Mouse (Mus musculus): ENCODE data around the gene Rxra.
A peak's percentile ranks its signal among the peaks of the same experiment; 100 is the strongest.

Rxra gene

DNA sequence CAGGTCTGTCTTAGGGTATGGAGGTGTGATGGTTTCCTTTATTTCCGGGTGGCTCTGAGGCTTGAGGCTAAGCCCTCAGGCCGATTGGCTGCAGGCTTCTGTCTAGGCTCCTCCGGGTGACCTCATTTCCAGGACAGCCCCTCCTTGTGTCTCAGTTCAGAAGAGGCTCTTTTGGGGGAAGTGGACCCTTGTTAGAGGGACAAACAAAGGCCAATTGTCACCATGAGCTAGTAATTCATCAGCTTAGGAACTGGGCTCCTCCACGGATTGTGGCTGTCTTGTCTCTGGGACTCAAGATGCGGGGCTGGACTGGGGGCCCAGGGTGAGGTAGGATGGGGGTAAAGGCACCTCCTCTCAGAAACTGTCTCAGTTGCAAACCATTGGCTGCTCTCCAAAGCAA is 5.5 kb upstream of the Rxra start:
- DNase-seq (ENCODE audit: low spot score in 2 of 2), result no peak

DNA sequence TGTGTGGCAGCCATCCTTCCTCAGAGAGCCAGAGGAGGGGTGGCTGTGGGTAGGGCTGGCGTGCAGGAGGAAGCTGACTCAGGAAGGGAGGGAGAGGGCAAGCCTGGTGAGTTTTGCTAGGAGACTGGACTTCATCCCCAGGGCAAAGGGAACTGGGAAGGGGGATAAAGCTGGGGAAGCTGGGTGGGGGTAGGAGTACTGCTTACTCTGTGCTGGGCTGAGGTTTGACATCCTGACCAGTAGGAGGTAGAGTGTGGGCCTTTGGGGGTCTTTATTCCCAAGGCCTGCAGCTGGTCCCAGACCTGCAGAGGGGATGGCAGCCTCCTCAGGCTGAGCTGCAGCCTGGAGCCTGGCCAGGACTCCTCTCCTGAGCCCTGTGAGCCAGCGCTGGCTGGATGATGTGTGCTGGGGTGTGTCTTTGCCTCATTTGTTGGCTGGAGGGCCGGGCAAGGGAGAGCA is 4.6 kb upstream of the Rxra start:
- DNase-seq (ENCODE audit: low spot score in 2 of 2), result no peak

DNA sequence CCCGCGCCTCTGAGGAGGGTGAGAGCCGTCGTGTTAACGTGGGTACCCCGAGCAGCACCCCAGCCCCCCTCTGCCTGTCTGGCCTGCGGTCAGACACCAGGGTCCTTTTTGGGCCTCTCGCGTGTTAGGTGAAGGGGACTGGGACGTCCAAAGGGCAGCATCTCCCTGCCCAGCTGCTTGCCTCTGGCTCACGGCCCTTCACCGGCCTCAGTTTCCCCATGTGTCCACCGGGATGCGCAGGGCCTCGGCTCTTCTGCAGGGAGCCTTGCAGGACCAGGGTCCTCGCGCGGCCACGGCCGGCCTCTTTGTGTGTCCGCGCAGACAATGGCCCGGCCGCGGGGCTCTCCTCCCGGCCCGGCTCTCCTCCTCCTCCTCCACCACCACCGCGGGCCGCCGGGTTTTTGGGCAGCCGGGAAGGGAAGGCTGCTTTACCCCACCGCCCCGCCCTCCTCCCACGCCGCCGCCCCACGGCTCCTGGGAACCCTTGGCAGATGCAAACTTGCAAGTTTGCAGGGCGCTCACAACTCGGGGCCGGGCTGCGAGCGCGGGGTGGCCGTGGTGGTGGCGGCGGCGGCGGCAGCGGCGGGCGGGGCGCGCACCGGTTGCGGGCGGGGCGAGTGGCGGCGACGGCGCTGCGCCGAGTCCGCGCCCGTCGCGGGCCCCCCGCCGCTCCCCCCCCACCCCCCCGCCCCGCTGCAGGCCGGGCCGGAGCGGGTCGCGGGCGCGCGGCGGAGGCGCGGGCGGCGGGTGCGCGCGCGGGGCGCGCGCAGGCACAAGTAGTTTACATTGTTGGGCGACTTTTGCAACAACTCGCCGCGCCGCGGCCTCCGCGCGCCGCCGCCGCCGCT is 462 bp downstream of the Rxra start:
- DNase-seq (ENCODE audit: low spot score in 2 of 2), result peak; percentile 25 to 26

DNA sequence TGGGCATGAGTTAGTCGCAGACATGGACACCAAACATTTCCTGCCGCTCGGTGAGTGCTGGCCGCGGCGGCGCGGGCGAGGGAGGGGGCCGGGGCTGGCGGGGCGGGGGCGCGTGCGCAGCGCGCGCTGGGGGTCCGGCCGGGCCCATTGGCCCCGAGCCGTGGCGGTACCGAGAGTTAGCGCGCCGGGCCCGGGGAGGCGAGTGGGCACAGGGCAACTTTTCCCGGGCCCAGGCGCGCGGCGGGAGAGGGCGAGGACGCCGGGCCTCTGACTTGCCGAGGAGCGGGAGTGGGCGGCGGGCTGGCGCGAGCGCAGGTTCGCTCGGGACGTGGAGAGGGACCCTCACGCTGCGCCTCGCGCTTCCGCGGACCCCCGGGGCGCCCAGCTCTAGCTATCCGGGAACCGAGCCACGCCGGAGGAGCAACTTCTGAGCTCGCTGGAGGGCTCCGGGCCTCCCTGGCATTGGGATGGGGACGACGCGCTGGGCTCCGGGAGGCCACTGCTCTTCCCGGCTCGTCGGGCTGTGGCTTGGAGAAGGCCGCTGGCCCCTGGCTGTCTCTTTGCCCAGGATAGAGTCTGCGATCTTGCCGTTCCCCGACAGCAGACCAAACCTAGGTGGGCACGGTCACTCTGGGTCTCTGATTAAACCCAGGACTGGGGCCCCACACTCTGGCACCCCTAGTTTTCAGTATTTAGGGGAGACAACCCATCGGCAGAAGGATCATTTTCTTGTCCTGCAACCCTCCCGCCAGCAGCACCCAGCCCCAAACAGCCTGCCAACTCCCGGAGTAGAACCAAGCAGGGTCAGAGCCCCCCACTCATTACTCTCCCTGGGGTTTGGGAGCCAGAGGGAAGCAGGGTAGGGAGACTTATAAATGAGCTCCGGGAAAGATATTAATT is 1.4 kb downstream of the Rxra start:
- no peak for DNase-seq (ENCODE audit: low spot score in 2 of 2)

DNA sequence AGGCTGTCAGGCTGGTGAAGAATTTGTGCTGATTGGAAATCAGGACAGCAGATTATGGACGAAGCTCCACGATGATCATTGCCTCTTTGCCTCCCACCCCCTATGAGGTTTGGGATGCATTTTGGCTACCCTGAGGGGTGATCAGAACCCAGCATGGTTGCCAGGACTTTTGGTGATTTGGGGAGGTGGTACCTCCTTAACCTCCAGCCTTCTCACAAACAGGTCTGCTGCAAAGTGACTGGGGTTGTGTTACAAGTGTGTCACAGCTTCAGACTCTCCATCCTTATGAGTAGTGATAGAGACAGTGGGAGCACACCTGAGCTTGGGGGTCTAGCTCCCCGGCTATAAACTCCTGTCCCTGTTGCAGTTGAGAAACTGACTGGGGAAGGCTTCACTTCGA is 2.1 kb downstream of the Rxra start:
- no peak for DNase-seq (ENCODE audit: low spot score in 2 of 2)

DNA sequence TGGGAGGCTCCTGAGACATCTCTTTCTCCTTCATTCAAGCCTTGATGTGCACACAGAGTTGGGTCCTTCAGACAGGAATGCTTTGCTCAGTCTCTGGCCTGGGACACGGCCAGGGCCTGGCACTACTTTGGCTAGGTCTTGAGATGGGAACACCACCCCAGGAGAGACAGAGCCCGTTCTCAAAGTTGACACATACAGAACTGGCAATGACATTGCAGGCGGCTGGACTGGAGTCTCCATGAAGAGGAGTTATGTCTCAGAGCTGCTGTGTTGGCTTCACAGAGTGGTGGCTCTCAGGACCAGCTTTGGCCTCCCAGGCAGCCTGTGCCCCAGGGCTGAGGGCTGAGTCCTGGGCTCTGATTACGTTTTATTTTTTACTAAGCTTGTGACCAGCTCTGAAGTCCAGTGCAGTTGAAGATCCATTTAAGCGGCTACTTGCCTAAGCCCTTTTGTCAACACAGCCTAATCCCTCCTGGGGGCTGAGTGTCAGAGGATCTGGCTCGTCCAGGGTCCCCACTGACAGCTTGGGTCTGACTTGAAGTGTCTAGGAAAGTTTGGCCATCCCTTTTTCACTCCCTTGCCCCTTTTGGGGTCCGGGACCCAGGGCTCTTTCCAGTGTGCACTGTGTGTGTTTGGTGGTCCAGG is 2.7 kb downstream of the Rxra start:
- no peak for DNase-seq (ENCODE audit: low spot score in 2 of 2)

DNA sequence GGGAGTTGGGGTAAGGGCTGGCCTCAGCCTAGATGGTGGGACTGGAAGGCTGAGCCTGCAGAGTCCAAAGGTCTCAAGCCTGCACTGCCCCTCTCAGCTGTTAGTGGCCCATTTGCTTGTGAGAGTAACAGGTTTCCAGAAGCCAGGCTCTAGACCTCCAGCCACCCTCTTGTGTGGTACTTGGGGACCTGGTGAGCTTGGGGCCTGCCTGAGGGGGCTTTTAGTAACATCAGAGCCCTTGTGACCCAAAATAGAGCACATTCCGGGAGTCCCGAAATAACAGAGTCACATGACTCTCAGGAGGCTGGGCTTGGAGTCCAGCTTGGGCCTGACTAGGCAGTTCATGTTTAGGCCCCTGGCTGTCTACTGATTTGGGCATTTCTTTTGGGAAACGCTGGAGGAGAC is 3.4 kb downstream of the Rxra start:
- DNase-seq (ENCODE audit: low spot score in 2 of 2), result no peak

DNA sequence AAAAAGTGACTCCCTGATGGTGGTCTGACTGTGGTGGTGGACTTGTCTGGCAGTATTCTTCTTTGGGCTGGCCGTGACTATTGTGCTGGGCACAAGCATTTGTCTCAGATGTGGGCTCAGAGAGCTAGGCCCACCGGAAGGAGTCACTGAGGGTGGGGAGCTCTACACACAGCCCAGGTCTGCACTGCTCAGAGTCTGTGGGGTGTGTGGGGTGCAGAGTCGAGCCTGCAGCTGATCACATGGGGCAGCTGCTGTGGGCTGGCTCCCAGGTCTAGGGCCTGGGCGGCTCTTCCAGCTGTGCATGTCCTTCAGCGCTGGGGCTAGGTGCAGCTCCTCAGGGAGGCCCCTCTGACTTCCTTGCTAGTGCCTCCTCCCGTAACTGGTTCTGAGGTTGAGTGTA is 3.8 kb downstream of the Rxra start:
- DNase-seq (ENCODE audit: low spot score in 2 of 2), result no peak

DNA sequence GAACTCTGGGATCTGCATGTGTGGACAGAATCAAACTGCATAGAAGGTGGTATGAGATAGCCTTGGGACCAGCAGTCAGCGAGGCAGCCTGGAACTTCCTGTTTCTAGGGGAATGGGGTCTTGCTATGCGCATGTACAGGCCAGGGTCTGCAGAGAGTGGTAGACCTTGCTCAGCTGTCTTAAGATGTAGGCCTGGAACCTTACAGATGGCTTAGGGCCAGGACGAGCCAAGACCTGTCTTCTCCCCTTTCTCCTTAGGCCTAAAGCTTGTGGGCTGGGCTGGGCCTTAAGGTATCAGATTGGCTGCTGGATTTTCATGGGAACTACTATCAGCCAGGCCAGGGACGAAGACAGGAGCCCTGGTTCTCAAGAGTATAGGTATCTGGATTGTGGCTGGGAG is 4.4 kb downstream of the Rxra start:
- no peak for DNase-seq (ENCODE audit: low spot score in 2 of 2)

DNA sequence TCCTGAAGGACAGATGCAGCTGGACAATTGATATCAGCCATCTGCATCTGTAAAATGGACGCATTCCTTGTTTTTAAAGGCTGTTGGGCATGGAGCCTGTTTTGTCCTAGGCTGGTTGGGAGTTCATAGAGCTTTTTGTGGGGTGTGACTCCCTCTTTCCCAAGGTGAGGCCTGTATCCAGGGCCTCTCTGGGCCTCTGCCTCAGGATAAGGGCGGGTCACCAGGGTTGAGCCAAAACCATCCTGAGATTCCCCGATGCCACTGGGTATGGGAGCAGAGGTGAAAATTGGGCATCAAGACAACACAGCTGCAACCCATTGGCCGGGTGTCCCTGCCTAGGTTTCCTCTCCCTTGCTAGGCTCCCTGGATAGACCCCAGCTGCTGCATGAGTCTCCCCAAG is 5.2 kb downstream of the Rxra start:
- DNase-seq (ENCODE audit: low spot score in 2 of 2), result no peak

DNA sequence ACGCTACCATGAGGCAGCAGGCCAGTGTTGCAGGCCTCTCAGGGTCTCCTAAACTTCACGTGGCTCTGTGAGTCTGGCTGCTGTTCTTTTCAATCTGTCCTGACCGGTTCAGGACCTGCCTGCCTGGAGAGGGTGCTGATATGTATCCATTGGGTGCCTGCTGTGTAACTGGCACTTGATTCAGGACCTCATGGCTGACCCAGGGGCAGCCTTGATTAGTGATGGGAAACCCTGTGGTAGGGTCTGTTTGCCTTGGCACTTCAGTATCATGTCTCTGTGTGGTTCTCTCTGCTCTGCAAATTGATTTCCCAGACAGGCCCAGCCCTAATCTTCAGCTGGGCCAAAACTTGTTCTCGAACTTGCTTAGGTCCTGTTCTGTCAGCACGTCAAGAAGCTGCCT is 5.9 kb downstream of the Rxra start:
- DNase-seq (ENCODE audit: low spot score in 2 of 2), result no peak

DNA sequence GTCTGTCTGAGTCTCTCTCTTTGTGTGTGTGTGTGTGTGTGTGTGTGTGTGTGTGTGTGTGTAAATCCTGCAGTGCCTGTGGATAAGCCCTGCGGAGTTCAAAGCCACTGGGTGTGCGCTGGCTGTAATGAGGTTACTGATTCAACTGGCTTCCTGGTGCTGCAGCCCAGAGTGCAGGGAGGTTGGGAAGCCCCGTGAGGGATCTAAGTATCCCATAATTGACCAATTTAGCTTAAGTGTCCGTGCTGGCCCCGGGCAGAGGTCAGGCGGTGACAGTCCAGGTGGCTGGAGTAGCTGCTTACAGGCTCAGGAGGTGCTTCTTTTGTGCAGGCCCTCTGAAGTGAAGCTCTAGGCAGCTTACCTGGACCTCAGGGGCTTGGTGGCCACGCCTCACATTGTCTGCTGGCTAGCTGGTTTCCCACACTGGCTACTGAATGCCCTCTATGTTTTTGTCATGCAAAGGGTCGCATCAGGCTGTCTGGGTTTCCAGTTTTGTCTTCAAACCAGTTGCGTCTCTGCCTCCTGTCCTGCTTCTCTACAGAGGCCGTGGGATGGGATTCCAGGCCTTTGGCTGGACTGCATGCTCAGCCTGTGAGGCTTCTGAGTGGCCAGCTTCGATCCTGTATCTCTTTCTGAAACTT is 7.9 kb downstream of the Rxra start:
- no peak for DNase-seq (ENCODE audit: low spot score in 2 of 2)

DNA sequence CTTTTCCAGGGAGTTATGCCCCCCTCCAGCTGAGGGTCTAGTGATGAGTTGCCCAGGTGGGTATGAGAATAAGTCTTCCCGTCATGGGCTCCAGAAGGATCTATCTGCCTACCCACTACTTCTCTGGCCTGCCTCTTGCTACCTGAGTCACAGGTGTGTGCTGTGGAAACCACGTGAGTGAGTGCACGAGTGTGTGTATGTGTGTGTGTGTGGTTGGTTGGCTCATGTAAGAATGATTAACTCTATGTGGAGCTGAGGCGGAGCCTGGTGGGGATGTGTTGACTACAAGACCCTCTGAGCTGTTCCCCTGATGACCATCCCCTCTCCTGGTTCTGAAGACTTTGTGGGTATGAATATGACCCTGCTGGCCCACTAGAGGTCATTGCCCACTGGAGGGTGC is 9.7 kb downstream of the Rxra start:
- DNase-seq (ENCODE audit: low spot score in 2 of 2), result no peak

DNA sequence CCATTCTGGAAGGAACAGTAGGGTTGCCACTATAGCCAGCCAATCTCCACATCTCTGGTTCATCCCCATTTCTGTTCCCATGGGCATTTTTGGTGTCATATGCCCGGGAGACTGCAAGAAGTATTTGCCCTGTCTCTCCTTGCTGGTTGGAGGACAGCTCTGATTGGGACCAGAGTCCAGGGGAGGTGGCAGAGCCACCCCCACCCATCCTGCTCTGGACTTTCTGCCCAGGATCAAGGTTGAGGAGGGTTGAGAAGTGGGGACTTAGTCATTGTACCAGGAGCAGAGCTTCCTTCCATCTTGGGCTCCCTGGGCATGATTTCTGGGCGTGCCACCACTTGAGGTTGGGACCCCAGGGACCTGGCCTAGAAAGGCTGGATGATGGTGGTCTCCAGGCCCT is 10.1 kb downstream of the Rxra start:
- DNase-seq (ENCODE audit: low spot score in 2 of 2), result no peak

DNA sequence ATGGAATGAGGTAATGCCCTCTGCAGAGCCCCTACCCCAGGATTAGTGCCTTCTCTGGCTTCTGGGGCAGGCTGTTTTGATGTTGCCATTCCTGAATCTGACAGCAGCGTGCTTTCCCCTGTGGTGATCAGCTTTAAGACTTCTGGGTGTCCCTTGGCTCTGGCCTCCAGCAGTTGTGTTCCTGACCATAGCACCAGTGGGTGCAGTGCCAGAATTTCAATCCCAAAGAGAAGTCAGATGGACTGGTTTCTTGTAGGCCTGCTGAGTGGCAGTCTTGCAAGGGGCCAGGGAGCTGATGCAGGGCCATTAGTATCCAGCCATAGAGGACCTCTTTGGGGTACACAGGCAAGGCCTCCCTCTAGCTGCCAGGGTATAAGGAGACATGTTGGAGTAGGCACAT is 10.8 kb downstream of the Rxra start:
- no peak for DNase-seq (ENCODE audit: low spot score in 2 of 2)

DNA sequence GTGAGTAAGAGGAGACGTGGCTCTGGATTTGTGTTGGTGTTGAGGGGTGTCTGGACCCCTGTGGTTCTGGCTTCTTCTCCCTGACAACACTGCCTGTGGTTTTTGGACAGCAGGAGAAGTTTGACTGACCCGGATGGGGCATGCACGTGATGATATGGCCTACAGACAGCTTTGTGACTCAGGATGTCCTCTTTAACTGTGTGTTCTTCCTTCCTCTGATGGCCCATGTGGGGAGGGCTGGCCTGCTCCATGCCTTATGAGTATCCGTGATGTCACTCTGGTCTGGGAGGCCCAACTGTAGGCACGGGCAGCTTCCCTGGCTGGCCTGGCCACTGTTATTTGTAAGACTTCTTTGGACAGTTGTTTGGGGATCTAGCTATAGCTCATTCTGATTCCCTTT is 11.7 kb downstream of the Rxra start:
- no peak for DNase-seq (ENCODE audit: low spot score in 2 of 2)

DNA sequence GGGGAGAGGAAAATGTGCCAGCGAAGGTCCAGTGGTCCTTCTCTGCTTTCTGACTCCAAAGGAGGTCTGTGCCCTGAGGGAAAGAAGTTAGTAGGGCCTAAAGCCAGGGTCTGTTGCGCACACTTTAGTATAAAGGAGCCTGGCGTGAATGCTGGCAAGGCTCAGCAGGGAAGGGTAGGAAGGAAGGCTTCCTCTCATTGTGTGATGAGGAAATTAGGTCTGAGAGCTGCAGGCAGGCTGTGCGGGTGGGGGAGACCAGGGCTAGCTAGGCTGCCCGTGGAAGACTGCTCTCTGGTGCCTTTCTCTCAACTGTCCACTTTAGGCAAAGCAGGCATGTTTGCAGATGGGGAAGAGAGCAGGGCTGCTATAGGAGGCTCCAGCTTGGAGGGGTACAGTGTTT is 14.5 kb downstream of the Rxra start:
- DNase-seq (ENCODE audit: low spot score in 2 of 2), result no peak

DNA sequence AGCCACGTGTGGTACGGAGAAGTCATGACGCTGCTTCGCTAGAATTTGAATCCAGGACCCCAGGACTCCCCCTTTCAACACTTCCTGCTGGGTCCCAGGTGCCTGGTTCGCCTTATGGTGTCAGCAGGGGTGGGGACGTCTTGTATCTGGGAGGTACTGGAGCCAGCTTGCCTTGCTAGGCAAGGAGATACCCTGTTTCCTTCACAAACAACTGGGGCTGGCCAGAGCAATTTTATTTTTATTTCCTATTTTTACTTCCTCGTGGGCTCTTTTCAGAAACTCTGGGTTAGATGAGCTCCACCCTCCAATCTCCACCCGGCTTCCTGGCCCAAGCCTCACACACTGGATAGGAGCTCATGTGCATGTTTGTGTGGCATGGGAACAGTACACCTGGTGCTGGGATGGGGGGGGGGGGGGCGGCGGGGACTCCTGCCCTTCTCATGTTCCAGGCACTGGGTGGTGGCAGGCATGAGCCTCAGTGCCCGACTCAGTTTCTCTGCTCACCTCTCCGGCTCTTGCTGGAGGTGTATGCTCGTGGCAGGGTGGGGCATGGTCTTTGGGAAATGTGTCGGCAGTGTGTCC is 15.0 kb downstream of the Rxra start:
- DNase-seq (ENCODE audit: low spot score in 2 of 2), result no peak

DNA sequence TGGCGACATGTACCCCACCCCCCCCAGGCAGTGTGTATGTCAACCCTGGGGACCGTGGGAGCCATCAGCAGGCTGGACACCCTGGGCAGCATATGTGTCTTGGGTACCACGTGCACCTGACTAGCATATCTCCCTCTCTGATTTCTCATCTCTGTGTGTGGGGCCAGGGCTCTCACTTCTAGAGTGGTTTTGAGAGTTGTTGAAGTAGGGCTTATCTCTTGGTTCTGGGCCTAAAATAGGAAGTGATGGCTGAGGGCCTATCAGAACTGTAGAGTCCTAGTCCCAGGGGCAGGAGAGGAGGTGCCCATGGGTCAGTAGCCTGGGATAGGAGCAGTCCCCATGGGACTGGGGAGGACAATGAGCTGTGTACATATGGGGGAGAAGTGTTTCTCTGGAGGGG is 16.4 kb downstream of the Rxra start:
- DNase-seq (ENCODE audit: low spot score in 2 of 2), result no peak

DNA sequence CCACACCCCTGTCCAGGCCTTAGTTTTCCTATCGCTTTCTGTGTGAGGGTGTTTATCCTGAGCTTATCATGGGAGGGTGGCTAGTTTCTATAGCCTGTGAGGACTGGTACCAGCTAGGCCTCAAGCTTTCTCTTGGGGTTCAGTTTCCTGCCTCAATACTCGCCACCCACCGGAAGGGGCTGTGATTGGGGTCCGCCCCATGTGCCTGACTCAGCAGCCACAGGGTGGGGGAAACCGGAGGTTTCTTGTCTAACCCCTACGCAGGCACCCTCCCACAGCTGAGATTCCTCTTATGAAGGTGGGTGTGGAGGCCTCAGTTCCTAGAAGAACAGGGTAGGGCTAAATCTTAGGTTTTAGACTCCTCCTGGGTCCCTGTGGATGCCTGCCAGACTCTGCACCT is 17.4 kb downstream of the Rxra start:
- DNase-seq (ENCODE audit: low spot score in 2 of 2), result peak; percentile 49 to 62

DNA sequence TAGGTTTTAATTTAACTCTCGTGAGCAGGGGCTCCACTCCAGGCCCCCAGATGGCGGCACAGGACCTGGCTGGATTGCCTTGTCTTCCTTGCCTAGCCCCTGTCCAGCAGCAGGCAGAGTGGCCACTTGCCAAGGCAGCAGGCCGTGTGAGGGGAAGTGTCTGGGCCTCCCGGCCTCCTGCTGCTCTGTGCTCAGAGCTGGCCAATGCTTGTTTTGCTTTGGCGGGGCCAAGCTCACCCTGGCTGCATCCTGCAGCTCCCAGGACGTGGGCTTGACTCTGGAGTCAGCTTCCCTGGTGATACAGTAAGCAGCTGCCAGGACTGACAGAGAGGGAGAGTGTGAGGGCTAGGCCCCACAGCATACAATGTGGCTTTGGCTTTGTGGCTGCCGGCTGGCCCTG is 23.3 kb downstream of the Rxra start:
- DNase-seq (ENCODE audit: low spot score in 2 of 2), result no peak

DNA sequence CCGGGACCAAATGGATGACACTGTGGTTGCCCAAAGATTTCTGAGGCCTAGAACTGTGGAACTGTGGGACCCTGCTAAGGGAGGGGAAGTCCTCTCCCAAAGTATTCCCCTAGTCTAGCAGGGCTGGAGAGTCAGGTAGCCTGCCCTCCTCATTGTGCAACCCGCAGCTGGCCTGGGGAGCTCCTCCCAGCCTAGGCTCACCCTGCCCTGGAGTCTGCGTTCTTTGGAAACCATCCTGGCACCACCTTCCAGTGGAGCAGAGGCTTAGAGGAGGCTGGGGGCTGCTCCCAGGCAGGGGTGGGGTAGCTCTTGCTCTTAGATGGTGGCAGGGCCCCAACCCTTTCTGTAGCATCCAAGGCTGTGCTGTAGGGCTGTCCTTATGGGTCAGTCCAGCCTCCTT is 26.0 kb downstream of the Rxra start:
- DNase-seq (ENCODE audit: low spot score in 2 of 2), result no peak

All from natural killer cell, adult 2 months (primary cell).